30 mouse cellular contexts compared by ENCODE assay signal in genomic region chr11:79059062-79059461, GRCm38 (mm10).
A peak's percentile ranks its signal among the peaks of the same experiment; 100 is the strongest.
DNase-seq lines count a peak whose midpoint lies in the region; ATAC-seq and TF ChIP-seq lines count a peak whose summit lies in the region.
"Had no signal": no experiment of that assay in that cellular context is flagged by ENCODE, and none has a peak within 500 bp of the region (broad histone marks: within the 10 kb centered on the region; RNA-seq: fewer than 3 reads in every experiment).

No protein-coding gene starts in this region.

- H3K4me1 ChIP-seq in heart, embryonic 13.5 days, result peaks cover 98% of the 10 kb centered on the region
- peaks cover 26% of the 10 kb centered on the region for H3K4me1 ChIP-seq in heart, adult 2 months (ENCODE audit: control insufficient read depth, insufficient read depth, low read length)
- peaks cover 73% of the 10 kb centered on the region for H3K4me1 ChIP-seq in liver, embryonic 12.5 days
- peaks cover 27% of the 10 kb centered on the region for H3K4me1 ChIP-seq in brown adipose tissue, adult 24 weeks (ENCODE audit: control insufficient read depth, insufficient read depth, insufficient read length, low read length)
- H3K4me1 ChIP-seq in olfactory bulb, adult 2 months (ENCODE audit: control insufficient read depth, insufficient read depth, low read length), result peaks cover 65% of the 10 kb centered on the region

- peak overlapping the region; percentile 94 for H3K27ac ChIP-seq in heart, embryonic 13.5 days (replicated peaks)
- H3K27ac ChIP-seq in heart, adult 2 months, result no peak overlapping the region; the same call in 1 of the 2 replicates
- H3K27ac ChIP-seq in liver, embryonic 12.5 days, result peak overlapping the region; percentile 72; the same call in 1 of the 2 replicates
- H3K27ac ChIP-seq in brown adipose tissue, adult 24 weeks (replicated peaks; ENCODE audit: low read depth, low read length), result 0 out of 2 replicates have a peak overlapping the region, but pooled peaks have one; percentile 17
- H3K27ac ChIP-seq in olfactory bulb, adult 2 months (ENCODE audit: insufficient read depth, low read depth, low read length), result 0 out of 2 replicates have a peak overlapping the region, but pooled peaks have one; percentile 4
- H3K27ac ChIP-seq: embryonic facial prominence, embryonic 15.5 days; forebrain, embryonic 13.5 days; hindbrain, embryonic 12.5 days; kidney, postnatal 0 days; neural tube, embryonic 15.5 days; stomach, postnatal 0 days had no signal

- H3K9ac ChIP-seq in heart, embryonic 13.5 days, result peak overlapping the region; percentile 63; the same call in 1 of the 2 replicates
- H3K9ac ChIP-seq in heart, adult 2 months (ENCODE audit: low read depth, low read length), result no peak overlapping the region
- H3K9ac ChIP-seq in liver, embryonic 12.5 days, result no peak overlapping the region
- H3K9ac ChIP-seq: embryonic facial prominence, embryonic 15.5 days; forebrain, embryonic 13.5 days; hindbrain, embryonic 12.5 days; neural tube, embryonic 15.5 days had no signal

- no peaks in the 10 kb centered on the region for H3K79me2 ChIP-seq in heart, adult 2 months (replicated peaks; ENCODE audit: control insufficient read depth, insufficient read depth, low read length)

- no peak for ATAC-seq in heart, embryonic 13.5 days (ENCODE audit: extremely low read depth, insufficient number of reproducible peaks, low FRiP score, low TSS enrichment)
- no peak for ATAC-seq in liver, embryonic 12.5 days
- ATAC-seq: forebrain, embryonic 13.5 days; intestine, embryonic 16.5 days; lung, postnatal 0 days had no signal

- no peaks in the 10 kb centered on the region for H3K36me3 ChIP-seq in heart, embryonic 13.5 days
- H3K36me3 ChIP-seq in heart, adult 2 months (ENCODE audit: control insufficient read depth, insufficient read depth, low read length), result peaks cover 2% of the 10 kb centered on the region; the same call in 1 of the 2 replicates
- no peaks in the 10 kb centered on the region for H3K36me3 ChIP-seq in liver, embryonic 12.5 days
- H3K36me3 ChIP-seq: embryonic facial prominence, embryonic 10.5 days; embryonic facial prominence, embryonic 15.5 days; hindbrain, embryonic 12.5 days; neural tube, embryonic 15.5 days had no signal

- intact Hi-C loops in heart, adult 2 months (cut with DNase I), result no loop called here

- TF ChIP-seq CTCF in heart, adult 2 months (IDR thresholded peaks at IDR 0.05), result no peak
- TF ChIP-seq CTCF in olfactory bulb, adult 2 months (IDR thresholded peaks at IDR 0.05; ENCODE audit: insufficient read depth, low read depth, low read length), result no peak

- no peak for DNase-seq in heart, adult 2 months
- DNase-seq in liver, result no peak
- no peak for DNase-seq in Muller cell, postnatal 12 days (ENCODE audit: inconsistent ontology term)
- DNase-seq: adrenal gland, adult 8-10 months; cerebellum, adult 8-10 months; cerebellum, postnatal 25 days; gastrocnemius, postnatal 14 days; kidney, adult 8-10 months; kidney, postnatal 4 days; layer of hippocampus, postnatal 36 days; left cerebral cortex, postnatal 4 days; lung, adult 18-20 months; lung, postnatal 4 days; midbrain, embryonic 14.5 days; right cerebral cortex, postnatal 25 days; thymus, adult 18-20 months; thymus, postnatal 25 days had no signal

- no peak for TF ChIP-seq POLR2A in heart, adult 2 months (IDR thresholded peaks at IDR 0.05; ENCODE audit: insufficient read depth, low read depth, low read length)
- TF ChIP-seq POLR2A in olfactory bulb, adult 2 months (IDR thresholded peaks at IDR 0.05; ENCODE audit: insufficient read depth, low read depth, low read length), result no peak

- H3K9me3 ChIP-seq in heart, embryonic 13.5 days, result no peaks in the 10 kb centered on the region
- no peaks in the 10 kb centered on the region for H3K9me3 ChIP-seq in liver, embryonic 12.5 days (replicated peaks)
- H3K9me3 ChIP-seq: embryonic facial prominence, embryonic 10.5 days; embryonic facial prominence, embryonic 15.5 days; forebrain, embryonic 13.5 days; hindbrain, embryonic 12.5 days; neural tube, embryonic 15.5 days had no signal

- no peak for TF ChIP-seq EP300 in heart, adult 2 months (IDR thresholded peaks at IDR 0.05; ENCODE audit: insufficient read depth, low read depth, low read length)

- H3K4me2 ChIP-seq in heart, embryonic 13.5 days, result peak overlapping the region; percentile 53
- H3K4me2 ChIP-seq in liver, embryonic 12.5 days, result no peak overlapping the region
- H3K4me2 ChIP-seq: embryonic facial prominence, embryonic 15.5 days; forebrain, embryonic 13.5 days; hindbrain, embryonic 12.5 days; neural tube, embryonic 15.5 days had no signal

- no peak overlapping the region for H3K4me3 ChIP-seq in heart, embryonic 13.5 days
- no peak overlapping the region for H3K4me3 ChIP-seq in heart, adult 2 months
- H3K4me3 ChIP-seq in liver, embryonic 12.5 days, result no peak overlapping the region
- H3K4me3 ChIP-seq in brown adipose tissue, adult 24 weeks (ENCODE audit: insufficient read depth, low read depth, low read length), result no peak overlapping the region
- H3K4me3 ChIP-seq in olfactory bulb, adult 2 months (ENCODE audit: insufficient read depth, low read depth, low read length), result no peak overlapping the region
- H3K4me3 ChIP-seq: embryonic facial prominence, embryonic 10.5 days; embryonic facial prominence, embryonic 15.5 days; forebrain, embryonic 13.5 days; hindbrain, embryonic 12.5 days; neural tube, embryonic 15.5 days had no signal

- WGBS in heart, embryonic 13.5 days, result 48% methylated on average over 4 of the region's 4 CpGs
- WGBS in heart, adult 2 months, result 75% methylated on average over 4 of the region's 4 CpGs
- 75% methylated on average over 4 of the region's 4 CpGs for WGBS in liver, embryonic 12.5 days (ENCODE audit: insufficient replicate concordance)
- WGBS in olfactory bulb, adult 2 months, result 49% methylated on average over 4 of the region's 4 CpGs

- no peaks in the 10 kb centered on the region for H3K27me3 ChIP-seq in heart, embryonic 13.5 days (replicated peaks)
- no peaks in the 10 kb centered on the region for H3K27me3 ChIP-seq in heart, adult 2 months (ENCODE audit: control insufficient read depth, insufficient read depth, low read length)
- no peaks in the 10 kb centered on the region for H3K27me3 ChIP-seq in liver, embryonic 12.5 days (replicated peaks)
- H3K27me3 ChIP-seq: embryonic facial prominence, embryonic 15.5 days; forebrain, embryonic 13.5 days; hindbrain, embryonic 12.5 days; neural tube, embryonic 15.5 days had no signal
